Mouse (Mus musculus) gastrocnemius, postnatal 10 days (tissue): ENCODE measurements around the gene Klhl21. TPM values are rescaled to one million over a fixed set of nuclear protein-coding genes. Genes with fewer than 3 reads are reported as not detected.

Experiments used
- DNase-seq: peaks from one replicate; pipeline ENCODE4 v3.0.0; 2021; ENCODE audit warnings: mixed read lengths
- total RNA-seq, 2 experiments: library from RNA; stranded (reverse); gene quantifications; 2 replicates each; pipeline ENCODE4 v1.2.3; 2021

Klhl21 gene
- total RNA-seq, 2 experiments from 2014 or later = 28.9 to 29.3 TPM

DNA sequence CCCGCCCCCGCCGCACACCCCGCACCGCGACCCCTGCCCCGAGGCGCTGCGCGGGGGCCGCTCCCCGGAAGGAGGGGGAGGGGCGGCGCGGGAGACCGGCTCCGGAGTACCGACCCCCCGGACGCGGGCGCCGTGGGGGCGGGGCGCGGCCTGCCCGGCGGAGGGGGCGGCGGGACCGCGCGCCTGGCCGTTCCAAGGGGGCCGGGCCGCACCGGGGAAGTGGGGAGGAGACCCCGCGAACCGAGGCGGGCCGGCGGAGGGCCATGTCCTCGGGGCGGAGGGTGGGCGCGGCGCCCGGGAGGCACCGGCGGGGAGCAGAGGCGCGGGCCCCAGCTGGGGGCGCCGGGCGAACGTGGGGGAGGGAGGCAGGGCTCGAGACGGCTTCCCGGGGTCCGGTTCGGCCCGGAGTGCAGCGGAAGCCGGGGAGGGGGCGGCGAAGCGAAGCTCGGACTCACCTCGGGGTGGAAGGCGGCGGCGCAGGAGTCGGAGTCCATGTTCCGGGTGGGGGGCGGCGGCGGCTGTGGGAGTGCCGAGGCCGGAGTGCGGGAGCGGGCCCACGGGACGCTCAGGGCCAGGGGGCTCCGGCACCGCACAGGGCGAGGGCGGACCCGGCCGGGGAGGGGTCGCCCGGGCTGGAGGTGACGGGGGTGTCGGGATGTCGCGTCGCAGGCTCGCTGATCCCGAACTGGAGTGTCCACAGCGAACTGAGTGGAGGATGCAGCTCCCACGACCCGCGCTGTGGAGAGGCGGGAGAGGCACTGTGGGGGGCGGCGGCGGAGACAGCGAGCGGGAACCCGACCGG is 13.0 kb upstream of the Klhl21 start:
- DNase-seq = peak; percentile 59

DNA sequence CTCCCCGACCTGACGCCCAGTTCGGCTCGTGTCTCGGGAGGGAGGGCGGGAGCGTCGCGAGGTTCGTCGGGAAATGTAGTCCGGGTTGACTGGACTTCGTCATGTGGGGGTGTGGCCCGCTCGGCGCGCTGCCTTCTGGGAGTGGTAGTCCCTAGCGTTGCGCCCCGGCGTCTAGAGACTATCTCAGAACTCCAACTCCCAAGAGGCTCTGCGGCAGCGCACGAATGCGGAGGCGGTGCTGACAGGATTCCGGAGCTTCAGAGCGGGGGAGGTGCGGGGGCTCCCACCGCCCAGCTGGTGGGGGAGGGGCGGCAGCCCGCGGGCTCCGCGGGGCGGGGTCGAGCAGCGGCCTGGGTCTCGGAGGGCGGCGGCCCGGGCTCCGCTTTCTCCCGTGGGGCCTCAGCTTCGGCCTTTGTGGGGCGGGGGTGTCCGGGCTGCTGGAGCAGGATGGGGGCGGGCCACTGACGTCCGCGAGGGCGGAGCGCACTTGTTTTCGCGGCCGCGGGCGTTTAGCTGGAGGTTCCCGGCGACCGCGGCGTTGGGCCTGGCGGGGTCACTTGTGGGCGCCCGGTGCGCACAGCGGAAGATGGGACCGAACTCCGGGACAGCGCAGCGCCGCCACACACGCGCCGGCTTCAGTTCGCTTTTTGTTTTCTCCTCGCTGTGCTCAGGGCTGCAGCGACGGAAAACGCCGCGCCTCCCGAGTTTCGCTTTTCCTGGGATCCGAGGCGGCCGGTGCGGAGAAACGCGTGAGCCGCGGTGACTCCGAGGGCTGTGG is 12.2 kb upstream of the Klhl21 start, which contains the start of gene Phf13:
Gene Phf13 (minus strand): TSS at position 86 of the 778 bp plus-strand sequence.
- DNase-seq = peak; percentile 98

DNA sequence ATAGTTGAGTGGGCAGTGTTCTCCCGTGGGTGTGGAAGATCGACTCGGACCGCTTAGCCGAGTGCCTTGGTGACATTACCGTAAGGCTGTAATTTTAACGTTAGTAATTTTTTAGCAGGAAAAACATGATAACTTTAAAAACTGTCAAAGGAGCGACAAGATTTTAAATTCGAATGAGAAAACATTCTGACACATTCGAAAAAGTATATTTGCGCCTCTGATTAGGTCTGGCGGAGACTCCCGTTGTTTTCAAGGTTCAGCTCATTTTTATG is 11.7 kb upstream of the Klhl21 start:
- DNase-seq = no peak

DNA sequence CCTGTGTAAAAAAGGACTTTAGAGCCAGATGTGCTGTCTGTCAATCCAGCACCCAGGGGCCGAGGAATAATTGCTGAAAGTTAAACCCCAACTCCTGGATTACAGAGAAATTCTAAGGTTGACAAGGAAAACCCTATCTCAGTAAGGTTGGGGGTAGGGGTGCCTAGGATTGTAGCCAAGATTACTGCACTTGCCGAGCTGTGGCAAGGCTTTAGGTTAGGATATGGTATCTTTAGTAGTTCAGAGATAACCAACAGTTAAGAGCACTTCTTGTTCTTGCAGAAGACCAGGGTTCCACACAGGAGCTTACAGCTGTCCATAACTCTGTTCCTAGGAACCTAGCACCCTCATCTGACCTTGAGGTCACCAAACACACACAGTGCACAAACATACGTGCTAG is 10.9 kb upstream of the Klhl21 start:
- no peak for DNase-seq

DNA sequence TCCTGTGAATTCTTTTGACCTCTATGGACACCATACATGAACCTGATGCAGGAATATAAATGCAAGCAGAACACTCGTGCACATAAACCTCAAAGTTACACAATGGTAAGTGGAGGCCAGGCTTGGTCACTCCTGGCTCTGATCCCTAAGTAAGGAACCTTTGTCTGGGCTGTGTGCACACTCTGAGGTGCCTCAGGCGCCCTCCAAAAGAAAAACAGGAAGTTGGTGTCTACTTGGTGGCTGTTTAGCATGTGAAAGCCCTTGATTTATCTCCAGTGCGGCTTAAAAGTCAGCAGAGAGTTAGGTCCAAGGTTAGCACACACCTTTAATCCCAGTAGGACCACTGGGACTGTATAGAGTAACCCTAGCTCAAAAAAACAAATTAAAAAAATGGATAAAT is 9.1 kb upstream of the Klhl21 start:
- no peak for DNase-seq

DNA sequence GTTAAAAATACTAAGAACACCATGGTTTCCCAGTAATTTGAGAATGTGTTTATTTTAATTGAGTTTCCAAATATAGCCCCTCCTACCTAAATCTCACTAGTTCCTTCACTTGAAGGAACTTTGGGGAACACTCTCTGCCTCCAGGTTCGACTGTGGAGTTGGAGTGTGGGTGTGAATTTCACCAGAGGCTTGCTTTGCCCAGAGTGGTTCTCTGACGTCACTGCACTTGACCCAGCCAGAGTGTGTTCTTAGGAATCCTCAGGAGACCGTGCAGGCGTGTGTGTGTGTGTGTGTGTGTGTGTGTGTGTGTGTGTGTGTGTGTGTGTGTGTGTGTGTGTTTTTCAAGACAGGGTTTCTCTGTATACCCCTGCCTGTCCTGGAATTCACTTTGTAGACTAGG is 7.7 kb upstream of the Klhl21 start:
- no peak for DNase-seq

DNA sequence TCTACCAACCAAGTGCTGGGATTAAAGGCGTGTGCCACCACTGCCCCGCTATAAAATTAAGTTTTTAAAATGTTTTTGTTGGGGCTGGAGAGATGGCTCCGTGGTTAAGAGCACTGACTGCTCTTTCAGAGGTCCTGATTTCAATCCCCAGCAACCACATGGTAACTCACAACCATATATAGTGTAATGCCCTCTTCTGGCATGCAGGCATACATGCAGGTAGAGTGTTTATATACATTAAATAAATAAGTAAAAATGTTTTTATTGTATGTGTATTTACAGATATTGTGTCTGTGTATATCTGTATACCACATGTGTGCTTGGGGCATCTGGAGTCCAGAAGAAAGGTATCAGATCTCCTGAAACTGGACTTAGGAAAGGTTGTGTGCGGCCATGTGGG is 7.3 kb upstream of the Klhl21 start:
- DNase-seq = no peak

DNA sequence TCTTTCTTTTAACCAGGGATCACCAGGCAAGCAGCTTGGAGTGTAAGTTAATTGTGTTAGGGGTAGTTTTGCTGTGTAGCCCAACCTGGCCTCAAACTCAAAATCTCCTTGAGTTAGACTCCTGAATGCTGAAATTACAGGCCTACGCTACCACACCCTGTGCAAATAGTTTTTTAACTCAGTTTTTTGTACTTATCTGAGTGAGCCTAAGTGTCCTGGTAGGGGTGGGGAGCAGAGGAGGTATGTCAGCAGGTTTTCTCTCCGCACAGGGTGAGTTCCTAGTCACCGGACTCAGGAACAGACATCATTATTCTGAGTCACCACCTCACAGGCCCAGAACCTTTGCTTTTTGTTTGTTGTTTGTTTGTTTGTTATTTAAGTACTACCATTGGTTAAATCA is 6.5 kb upstream of the Klhl21 start:
- no peak for DNase-seq

DNA sequence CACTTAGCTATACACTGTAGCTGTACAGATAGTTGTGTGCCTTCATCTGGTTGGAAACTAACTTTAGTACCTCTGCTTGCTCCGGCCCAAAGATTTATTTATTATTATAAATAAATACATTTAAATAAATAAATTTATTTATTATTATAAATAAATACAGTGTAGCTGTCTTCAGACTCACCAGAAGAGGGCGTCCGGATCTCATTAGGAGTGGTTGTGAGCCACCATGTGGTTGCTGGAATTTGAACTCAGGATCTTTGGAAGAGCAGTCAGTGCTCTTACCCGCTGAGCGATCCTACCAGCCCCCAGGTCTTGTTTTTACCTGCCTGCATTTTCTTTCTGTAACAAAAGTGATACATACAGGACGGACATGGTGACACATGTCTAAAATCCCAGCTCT is 2.5 kb upstream of the Klhl21 start:
- no peak for DNase-seq

DNA sequence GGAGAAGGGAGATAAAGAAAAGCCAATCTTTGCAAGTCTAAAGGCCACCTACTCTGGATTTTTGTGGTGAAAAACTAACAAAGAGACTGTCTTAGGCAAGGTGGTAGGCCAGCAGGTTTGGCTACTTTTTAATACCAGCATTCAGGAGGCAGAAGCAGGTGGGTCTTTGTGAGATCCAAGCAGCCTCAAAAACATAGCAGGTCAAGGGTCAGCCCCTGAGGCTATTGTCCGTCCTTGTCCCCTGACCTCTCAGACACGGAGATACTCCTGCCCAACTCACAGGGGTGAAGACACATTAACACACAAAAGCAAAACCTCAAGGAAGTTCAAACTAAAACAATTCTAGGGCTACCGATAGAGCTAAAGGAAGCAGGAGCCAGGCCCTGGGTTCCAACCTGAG is 1.8 kb upstream of the Klhl21 start:
- no peak for DNase-seq

DNA sequence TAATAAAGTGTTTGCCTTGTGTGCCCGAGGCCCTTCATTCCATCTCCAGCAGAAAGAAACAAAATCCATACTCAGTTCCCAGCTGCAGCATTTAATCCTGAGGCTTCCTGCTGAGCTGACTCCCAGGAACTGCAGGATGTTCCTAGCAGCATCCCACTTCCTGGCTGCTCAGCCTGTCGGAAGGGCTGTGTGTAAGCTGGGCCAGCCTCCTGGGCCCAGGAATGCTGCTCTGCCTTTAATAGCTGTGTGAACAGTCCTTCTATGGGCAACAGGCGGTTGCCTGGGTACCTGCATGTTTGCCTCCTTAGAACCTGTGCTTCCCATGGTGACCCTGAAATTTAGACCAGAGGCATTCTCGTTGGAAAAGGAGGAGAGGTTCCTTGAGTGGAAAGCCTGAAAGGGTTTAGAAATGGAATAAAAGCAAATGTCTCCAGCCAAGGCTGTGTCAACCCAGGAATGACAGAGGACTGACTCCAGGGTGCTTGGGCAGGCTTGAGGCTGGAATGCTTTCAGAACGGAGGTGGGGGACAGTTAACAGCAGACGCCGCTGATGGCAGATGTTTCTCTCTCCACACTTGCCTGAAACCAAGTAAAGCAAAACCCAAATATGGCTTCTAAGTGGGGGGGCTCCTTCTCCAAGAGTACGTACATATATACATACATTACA is 989 bp upstream of the Klhl21 start:
- no peak for DNase-seq

DNA sequence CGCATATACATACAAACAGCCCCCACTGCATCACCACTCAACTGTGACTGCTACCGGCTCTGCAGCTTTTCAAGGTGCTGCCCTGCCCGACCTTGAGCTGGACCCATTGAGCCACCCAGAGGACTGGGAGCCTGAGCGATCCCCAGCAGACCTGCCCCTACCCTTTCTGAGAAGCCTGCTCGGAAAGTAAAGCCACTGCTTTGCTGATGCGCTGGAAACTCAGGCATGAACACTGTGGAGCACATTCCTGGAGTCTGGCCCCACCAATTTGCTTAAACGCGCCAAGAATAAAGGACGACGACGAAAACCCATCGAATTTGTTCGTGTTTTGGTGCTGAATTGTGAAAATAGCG is 479 bp upstream of the Klhl21 start:
- no peak for DNase-seq

DNA sequence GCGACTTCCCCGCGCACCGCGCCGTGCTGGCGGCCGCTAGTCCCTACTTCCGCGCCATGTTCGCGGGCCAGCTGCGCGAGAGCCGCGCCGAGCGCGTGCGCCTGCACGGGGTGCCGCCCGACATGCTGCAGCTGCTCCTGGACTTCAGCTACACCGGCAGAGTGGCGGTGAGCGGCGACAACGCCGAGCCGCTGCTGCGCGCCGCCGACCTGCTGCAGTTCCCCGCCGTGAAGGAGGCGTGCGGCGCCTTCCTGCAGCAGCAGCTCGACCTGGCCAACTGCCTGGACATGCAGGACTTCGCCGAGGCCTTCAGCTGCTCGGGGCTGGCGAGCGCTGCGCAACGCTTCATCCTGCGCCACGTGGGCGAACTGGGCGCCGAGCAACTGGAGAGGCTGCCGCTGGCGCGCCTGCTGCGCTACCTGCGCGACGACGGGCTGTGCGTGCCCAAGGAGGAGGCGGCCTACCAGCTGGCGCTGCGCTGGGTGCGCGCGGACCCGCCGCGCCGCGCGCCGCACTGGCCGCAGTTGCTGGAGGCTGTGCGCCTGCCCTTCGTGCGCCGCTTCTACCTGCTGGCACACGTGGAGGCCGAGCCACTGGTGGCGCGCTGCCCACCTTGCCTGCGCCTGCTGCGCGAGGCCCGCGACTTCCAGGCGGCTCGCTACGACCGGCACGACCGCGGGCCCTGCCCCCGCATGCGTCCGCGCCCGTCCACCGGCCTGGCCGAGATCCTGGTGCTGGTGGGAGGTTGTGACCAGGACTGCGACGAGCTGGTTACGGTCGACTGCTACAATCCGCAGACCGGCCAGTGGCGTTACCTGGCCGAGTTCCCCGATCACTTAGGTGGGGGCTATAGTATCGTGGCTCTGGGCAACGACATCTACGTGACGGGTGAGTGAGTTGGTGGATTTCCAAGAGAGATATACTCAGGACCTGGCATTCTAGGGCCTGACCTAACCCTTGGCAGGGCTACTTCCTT is 761 bp downstream of the Klhl21 start:
- peak; percentile 78 for DNase-seq

DNA sequence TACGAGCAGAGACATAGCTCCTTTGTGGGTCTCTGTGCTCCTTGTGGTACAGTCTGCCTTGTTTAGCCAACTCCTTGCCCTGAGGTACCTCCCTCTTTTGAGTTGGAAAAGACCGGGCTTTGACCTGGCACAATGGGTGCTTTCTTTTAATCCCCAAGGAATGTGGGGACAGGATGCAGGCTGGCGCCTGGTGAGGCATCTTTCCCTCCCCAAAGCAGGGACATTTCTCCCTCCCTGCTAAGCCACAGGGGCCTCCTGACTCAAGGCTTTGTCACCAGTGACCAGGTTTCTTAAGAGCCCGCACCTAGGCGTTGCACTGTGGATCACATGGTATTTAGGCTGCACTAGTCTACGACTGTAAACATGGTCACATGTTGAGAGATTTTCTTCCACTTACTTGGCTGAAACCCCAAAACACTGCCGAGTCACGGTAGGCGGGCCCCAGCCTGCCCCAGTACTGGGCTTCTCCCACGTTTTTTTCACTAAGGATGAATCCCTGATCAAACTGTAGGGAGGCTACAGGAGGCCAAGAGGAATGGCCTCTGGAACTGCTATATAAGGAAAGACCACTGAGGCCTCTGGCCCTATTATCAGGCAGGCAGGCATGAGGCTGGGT is 1.6 kb downstream of the Klhl21 start:
- DNase-seq = no peak

DNA sequence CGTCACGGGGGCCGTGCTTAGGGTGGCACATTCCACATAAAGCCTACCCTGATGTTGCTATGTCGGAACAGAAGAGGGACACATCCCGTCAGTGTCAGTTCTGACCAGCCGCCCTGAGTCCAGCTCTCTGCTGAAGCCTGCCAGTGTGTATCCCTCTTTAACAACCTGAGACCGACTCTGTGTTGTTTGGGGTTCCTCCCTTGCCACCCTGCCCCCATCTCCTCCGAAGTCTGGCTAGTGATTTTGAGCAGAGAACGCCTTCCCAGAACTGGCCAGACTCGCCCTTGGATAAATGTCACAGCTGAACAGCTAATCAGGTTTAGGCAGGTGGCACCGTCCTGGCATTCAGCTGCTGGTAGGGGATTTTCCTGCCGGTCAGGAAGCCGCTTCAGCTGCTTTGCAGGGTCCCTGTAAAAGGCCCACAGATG is 2.1 kb downstream of the Klhl21 start:
- no peak for DNase-seq

DNA sequence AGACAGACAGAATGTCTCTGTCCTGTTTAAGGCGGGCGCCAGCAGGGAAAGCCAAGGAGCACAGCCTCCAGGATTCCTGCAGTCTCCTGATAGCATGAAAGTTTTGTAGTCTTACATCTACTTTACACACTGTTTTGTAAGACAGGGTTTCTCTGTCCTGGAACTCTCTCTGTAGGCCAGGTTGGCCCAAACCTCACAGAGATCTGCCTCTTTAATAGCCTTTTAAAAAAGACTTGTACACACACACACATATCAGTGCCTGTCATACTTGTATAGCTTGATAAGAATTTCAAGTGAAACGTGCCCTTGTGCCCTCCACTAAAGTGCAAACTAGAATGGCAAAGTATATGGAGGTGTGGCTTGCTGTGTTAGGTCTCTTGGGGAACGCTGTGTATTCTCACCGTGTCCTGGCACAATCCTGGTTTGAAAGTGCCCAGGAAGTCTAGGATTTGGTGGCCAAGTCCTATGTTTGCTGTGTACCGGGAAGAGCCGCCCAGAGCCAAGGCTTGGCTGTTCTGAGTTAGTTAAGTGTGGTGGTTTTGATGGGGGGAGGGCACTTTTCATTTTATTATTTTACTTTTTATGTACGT is 2.7 kb downstream of the Klhl21 start:
- no peak for DNase-seq

DNA sequence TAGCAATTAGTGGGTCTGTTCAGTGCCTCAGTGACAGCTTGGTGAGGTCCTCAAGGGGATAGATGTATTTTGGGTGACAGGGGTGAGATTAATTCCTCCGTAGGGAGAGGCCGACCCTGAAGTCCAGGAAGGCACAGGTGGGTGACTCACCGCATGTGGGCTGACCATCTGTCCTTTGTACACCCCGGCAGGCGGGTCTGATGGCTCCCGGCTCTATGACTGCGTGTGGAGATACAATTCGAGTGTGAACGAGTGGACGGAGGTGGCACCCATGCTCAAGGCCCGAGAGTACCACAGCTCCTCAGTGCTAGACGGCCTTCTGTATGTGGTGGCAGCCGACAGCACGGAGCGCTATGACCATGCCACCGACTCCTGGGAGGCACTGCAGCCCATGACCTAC is 3.5 kb downstream of the Klhl21 start:
- no peak for DNase-seq

DNA sequence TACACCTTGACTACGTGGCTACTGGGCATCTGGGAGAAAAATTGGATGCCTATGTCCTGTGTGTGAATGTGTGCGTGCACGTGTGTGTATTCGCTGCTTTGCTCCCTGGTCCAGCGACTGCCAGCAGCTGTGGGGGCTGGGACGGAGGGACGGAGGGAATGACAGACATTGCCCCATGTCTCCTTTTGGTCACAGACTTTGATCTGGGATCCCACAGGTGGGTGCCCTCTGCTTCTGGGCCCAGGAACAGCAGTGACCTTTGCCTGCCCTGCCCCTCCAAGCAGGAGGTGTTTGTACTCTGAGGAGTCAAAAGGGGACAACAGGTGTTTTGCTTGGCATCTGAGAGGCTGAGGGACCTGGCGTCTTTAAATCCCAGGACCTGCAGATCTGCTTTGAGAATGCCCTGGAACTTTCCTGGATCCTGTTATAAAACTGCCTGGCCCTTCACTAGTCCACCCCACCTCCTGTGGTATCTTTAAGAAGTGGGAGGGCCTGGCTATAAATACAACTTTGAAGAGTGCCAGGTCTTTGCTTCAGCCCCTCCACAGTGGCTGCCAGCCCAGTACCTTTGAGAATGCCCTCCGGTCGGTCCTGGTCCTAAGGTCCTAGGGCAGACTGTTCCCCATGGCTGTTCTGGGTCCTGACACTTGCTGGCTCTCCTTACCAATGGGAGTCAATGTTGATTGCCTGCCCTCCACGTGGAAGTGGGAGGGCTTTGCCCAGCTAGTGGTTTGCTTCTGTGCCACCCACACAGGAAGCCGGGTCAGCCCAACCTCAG is 4.6 kb downstream of the Klhl21 start:
- DNase-seq = no peak

DNA sequence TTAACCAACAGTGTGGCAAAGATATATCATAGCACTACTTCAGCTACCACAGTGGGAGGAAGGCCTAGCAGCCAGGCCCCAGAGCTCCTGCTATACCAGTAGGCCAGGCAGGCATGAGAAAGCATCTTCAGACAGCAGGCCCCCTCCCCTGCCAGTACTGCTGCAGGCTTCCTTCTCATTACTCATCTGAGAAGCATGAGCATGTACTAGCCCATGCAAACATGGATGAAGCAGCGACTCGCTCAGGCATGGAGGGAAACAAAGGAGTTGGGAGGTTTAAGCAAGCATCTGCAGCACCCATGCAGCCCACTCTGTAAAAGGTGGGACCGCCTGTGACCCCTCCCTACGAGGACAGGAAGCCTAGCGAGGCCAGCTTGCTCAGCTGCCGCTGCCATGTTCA is 10.5 kb downstream of the Klhl21 start:
- no peak for DNase-seq

DNA sequence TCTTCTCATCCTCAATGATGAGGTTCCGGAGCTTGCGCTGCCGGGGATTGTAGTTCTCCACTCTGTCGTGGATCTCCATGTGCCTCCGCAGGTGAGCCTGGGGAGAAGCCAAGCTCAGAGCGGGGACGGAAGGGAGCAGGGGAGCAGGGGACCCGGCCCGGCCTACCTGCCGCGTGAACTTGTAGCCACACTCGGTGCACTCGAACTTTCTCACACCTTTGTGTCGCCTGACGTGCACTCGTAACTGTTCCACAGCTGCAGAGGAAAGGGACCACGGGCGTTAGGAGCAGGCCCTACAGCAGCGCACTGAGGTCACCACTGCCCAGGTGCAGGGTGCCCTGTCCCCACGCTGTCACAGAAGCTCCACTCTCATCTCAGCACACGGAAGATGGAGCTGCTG is 11.4 kb downstream of the Klhl21 start:
- no peak for DNase-seq
